Mouse (Mus musculus) erythroblast, adult 5-6 weeks (primary cell): ENCODE measurements around the gene Osbpl3. TPM values are rescaled to one million over a fixed set of nuclear protein-coding genes. Genes with fewer than 3 reads are reported as not detected.
A peak's percentile ranks its signal among the peaks of the same experiment; 100 is the strongest.

Experiments
- ATAC-seq: replicated peaks from 2 replicates; pipeline ENCODE4 v1.8.0; 2016; ENCODE audit warnings: moderate number of reproducible peaks, mild to moderate bottlenecking, moderate TSS enrichment, inconsistent platforms; ENCODE audit not compliant: poor library complexity, low FRiP score, severe bottlenecking
- total RNA-seq, 2 experiments: library from RNA; stranded (forward) in 1 of 2; stranded (reverse) in 1 of 2; fragments of 150-400 nt in 1 of 2; fragments of 200-764, 138-1000 nt in 1 of 2; gene quantifications; 2 replicates each; pipeline versions ENCODE4 v1.2.3 to v1.2.4; 2015 to 2017; ENCODE audit warnings: low replicate concordance in 2 of 2

Osbpl3 gene
- total RNA-seq, 2 experiments from 2014 or later = 0.77 to 2.5 TPM

GRCm38 (mm10) chr6:50309019-50309418, 147.0 kb downstream of the Osbpl3 start:
- no peak for ATAC-seq

- no peak for ATAC-seq
Measured at GRCm38 (mm10) chr6:50306625-50307024, 149.4 kb downstream of the Osbpl3 start.

- peak; percentile 72 for ATAC-seq
Measured at GRCm38 (mm10) chr6:50304949-50305491, 151.0 kb downstream of the Osbpl3 start.

DNA sequence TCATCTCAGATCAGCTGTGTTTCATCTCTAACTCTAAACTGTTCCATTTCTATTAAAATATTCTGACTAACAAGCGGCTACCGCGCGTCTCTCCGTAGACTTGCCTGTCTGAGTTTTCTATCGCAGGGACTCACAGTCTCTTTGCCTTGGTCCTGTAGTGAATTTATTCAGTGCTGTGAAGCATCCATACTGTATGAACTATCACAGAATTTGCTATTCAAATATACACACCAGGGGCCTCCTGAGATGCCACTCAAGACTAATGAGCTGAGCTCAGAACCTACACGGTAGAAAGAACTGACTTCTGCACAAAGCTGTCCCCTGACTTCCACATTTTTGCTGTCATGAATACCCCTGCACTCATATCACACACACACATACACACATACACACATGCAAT, 154.9 kb downstream of the Osbpl3 start:
- no peak for ATAC-seq

DNA sequence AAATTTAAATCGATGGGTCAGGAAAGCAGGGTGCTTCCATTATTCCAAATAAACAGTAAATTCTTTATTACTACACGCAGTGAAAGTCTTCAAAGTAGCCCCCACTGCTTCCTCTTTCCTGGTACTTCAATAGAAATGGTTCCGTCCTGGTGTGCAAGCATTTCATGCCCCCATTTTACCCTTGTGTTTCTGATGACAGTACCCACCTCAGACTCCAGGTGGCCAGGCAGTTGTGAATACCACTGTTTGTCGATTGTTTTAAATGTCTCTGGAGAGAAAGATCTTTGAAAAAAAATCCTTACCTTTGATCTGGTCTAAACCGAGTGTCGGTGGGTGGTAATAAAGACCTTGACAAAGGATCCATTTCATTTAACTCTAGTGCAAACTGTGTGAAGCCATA, 155.4 kb downstream of the Osbpl3 start:
- ATAC-seq = no peak

- no peak for ATAC-seq
Measured at GRCm38 (mm10) chr6:50299071-50299470, 156.9 kb downstream of the Osbpl3 start.

- ATAC-seq = no peak
Measured at GRCm38 (mm10) chr6:50297671-50298070, 158.3 kb downstream of the Osbpl3 start.

DNA sequence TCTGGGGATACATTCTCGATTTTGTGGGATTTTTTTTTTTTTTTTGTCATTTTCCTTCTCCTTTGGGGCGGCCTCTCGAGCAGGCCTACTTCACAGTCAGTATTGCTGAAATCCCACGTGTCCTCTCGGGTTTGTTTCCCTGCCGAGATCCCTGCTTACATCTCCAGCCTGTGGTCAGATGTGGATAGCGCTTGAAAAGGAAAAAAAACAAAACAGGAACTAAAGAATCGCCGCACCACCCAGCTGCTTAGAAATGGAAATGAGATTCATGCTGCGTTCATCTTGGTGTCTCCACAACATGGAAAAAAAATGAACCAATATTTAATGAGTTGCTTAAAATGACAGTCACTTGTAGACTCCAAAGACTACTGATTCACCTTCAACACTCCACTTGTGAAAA, 160.9 kb downstream of the Osbpl3 start:
- ATAC-seq = no peak

- peak; percentile 93 for ATAC-seq
Measured at GRCm38 (mm10) chr6:50294128-50294527, 161.9 kb downstream of the Osbpl3 start.

- no peak for ATAC-seq
Measured at GRCm38 (mm10) chr6:50291650-50292049, 164.4 kb downstream of the Osbpl3 start.

GRCm38 (mm10) chr6:50286881-50287280, 169.1 kb downstream of the Osbpl3 start:
- ATAC-seq = no peak

DNA sequence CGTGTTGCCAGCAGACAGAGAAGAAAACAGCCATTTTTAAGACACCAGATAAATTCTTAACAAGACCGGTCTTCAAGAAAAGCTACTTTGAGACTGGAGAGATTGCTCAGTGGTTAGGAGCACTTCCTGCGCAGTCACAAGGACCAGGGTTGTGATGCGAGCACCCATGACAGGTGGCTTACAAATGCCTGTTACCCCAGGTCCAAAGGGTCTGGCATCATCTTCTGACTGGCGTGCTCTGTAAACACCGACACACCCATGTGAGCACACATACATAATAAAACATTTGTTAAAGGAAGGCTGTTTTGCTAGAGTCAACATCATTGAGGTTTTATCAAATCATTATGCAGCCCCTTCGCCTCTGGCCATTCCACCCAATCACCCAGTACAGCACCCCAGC, 176.4 kb downstream of the Osbpl3 start:
- no peak for ATAC-seq

DNA sequence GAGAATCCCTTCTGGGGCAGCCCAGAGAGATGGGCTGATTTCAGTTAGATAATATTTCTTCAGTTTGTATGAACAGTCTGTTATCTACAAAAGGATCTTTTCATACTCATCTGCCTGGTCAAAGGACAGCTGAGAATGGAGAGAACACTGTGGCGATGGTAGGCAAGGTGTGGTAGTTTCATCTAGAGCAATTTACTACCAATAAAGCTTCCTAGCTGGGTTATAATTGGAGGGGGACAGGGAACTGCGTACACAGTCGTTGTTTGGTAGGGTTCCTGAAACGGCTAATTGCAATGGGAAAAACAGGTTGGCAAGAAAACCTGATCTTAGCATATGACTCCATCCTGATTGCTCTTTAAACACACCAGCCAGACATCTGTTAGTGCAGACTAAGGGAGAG, 182.1 kb downstream of the Osbpl3 start:
- no peak for ATAC-seq

GRCm38 (mm10) chr6:50273416-50273815, 182.6 kb downstream of the Osbpl3 start:
- ATAC-seq = no peak

DNA sequence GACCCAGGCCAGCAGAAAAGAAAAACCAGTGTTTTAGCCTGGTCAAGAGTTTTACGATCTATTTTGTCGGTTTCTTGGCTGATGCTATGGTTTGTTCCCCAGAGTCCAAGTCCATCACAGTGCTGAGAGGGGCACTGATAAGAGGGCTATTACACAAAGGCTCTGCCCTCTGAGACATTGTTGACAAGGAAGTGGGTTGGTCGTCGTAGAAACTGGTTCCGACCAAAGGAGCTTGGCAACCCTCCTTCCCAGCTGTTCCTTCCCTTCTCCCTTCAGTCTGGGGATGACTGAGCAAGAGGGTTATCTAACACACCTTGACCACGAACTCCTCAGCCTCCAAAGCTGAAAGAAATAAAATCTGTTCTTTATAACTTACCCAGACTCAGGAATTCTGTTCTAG, 192.3 kb downstream of the Osbpl3 start, which contains the start of gene Gsdme:
Gene Gsdme, minus strand, starts transcription at position 193 of the 400 bp plus-strand sequence.
- ATAC-seq = no peak

DNA sequence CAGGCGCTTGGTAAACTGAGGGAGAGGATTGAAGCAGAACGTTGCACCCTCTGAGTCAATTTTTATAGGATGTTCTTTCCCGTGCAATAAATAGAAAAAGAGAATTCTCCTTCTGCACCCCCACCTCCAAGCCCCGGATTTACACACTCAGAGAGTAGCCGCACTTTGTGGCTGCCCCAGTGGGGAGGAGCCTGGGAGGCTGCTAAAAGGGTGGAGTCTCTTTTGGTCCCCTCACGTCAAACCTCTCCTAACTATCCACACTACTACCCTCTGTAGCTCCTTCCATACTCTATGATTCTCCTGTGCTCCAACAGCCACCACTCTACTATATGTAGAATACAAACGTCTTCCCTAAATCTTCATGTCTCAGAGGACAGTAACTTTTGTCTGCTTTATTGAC, 193.7 kb downstream of the Osbpl3 start:
- ATAC-seq = no peak

DNA sequence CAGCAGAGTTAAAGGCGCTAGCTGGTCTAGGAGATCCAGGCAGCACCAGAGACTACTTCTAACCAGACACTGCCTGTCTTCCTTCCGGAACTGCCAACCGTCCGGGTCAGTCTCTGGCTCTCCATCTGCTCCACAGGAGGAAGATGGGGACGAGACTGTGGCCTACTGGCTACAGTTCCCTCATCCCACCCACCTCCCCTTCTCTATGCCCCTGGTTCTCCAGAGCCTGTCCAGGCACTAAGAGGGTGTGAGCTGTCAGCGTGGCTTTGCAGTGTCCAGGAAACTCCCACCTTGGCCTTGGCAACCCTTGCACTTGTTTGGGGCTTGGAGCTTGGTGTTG, 194.1 kb downstream of the Osbpl3 start:
- no peak for ATAC-seq

- no peak for ATAC-seq
Measured at GRCm38 (mm10) chr6:50261201-50261921, 194.6 kb downstream of the Osbpl3 start.

GRCm38 (mm10) chr6:50255356-50255755, 200.6 kb downstream of the Osbpl3 start:
- ATAC-seq = no peak

DNA sequence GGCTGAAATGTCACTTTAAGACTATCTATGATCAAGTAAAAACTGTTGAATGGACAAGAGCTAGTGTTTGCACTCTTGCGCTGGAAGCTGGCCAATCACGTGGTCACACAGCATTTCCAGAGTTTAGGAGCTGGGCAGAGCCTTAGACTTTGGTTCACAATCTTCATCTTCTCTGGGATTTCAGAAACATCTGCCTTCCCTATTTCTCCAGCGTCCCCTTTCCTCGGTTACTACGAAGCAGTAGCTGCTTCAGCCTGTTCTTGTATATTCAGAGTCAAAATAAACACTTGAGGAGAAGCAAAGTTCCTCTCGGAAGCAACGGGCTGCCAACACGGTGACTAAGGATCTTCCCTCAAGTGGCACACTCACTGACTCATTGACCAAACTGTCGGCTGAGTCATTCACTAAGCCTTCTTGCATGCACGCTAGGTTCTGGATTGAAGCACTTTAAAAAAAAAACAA, 201.2 kb downstream of the Osbpl3 start:
- no peak for ATAC-seq

DNA sequence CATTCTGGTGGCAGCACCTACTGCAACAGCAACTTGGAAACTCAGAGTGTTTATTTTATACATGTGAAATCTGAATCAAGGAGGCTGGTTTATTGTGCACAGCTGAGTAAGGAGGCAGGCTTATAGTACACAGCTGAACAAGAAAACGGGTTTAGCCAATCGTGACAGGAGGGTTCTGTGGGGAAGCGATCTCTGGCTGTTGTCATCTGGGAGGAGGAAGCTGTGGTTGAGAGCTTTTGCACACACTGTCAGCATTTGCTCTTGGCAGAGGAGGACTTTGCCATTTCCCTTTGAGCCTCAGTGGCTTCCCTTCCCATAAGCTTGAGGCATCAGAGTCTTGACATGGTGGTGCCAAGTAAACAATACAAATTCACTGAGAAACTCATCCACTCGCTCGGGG, 203.3 kb downstream of the Osbpl3 start:
- no peak for ATAC-seq

DNA sequence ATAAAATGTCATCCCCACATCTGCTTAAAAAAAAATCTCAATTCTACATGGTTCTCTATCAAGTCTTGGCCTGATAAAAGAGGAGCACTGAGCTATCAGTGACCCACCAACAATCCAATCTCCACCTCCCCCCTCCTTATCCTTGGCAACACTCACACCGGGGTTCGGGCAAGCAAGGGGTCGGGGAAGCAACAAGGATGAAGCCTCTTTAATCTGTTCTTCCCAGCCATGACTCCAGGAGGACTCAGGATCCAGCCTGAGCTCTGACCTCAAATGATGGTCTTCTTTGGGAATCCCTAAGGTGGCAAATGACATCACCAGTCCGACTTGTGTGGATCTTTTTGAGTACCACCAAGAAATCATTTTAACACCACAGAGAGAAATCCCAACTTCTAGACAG, 208.2 kb downstream of the Osbpl3 start:
- no peak for ATAC-seq
